Mouse (Mus musculus) liver, postnatal 0 days (tissue): Measurements from ENCODE around the gene Acaca.

Experiments
- CTCF ChIP-seq: sonication (generic); IDR thresholded peaks from 2 replicates; pipeline ENCODE4 v1.5.1; 2016; ENCODE audit warnings: antibody characterized with exemption, low read depth
- EP300 ChIP-seq: IDR thresholded peaks from 2 replicates; pipeline ENCODE4 v1.6.1; 2016; ENCODE audit warnings: antibody characterized with exemption, low read depth, mild to moderate bottlenecking

DNA sequence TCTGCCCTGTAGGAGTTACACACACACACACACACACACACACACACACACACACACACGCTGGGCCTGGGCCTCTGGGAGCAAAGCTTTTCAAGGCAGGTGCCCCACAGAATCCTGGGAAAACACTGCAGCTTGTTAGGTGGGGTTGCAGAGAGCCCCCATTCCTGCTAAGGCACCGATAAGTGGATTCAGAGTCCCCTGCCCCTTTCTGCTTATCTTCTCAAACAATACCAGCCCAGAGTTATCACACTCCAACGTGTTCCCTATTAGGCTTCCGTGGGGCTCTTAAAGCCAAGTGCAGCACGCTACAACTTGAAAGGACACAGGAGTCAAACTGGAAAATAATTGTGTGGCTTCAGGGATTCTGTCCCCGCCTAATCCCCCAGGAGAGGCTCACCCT is 283.6 kb downstream of the Acaca start:
- TF ChIP-seq CTCF (no peak), EP300 (peak; percentile 66)
